1 mouse cellular context compared by ENCODE assay signal in the genomic region with DNA sequence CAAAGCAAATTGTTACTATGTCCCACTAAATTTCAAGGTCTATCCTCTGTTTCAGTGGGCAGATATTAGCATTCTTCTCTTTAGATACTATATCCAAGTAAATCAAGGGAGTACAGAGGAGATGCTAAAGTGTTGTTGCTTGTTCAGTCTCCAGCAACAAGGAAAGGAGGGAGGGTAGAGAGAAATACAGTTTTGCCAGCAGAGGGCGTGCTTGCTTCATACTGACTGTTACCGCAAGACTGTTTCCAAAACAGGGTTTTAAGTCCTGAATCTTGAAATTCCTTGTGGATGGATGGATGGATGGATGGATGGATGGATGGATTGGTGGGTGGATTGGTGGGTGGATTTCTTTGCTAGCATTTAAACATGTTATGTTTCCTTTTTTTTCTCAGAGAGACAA.
TF ChIP-seq lines count a peak whose summit lies in the region.

No protein-coding gene starts in this region.

TF ChIP-seq in CH12.LX, 34 proteins besides CTCF, POLR2A, EP300 and RAD21 (continued from another document):
- no peak for TF ChIP-seq USF2 (conservative IDR thresholded peaks at IDR 0.05; ENCODE audit: low read depth, low read length)
- TF ChIP-seq MAZ (IDR thresholded peaks at IDR 0.05; ENCODE audit: low read depth, low read length), result no peak
- TF ChIP-seq IRF4 (IDR thresholded peaks at IDR 0.05; ENCODE audit: low read depth, low read length), result no peak
- TF ChIP-seq USF1 (IDR thresholded peaks at IDR 0.05; ENCODE audit: low read depth, low read length), result no peak
- no peak for TF ChIP-seq BHLHE40 (IDR thresholded peaks at IDR 0.05; ENCODE audit: low read depth, low read length)
- TF ChIP-seq ZKSCAN1 (IDR thresholded peaks at IDR 0.05; ENCODE audit: borderline replicate concordance, low read depth, low read length), result no peak
- TF ChIP-seq POLR2AphosphoS2 (IDR thresholded peaks at IDR 0.05; ENCODE audit: low read depth, low read length), result no peak
- peak; percentile 60; the same call in 1 of the 2 replicates for TF ChIP-seq MEF2A (IDR thresholded peaks at IDR 0.05; ENCODE audit: borderline replicate concordance, low read depth, low read length)
